Mouse (Mus musculus) midbrain, postnatal 0 days (tissue): ENCODE data around the gene Sdk2. TPM values are rescaled to one million over a fixed set of nuclear protein-coding genes. Genes with fewer than 3 reads are reported as not detected.
A peak's percentile ranks its signal among the peaks of the same experiment; 100 is the strongest.

Experiments
- ATAC-seq: fragments of 200-750 bp; cut with Nextera tagmentation; 2 replicates; pipeline ENCODE4 v1.8.0; 2017; ENCODE audit warnings: moderate number of reproducible peaks, mild to moderate bottlenecking, moderate TSS enrichment, moderate library complexity; ENCODE audit not compliant: low FRiP score
- DNase-seq: peaks from one replicate; pipeline ENCODE4 v3.0.0-alpha.2; 2015; ENCODE audit warnings: low spot score
- H3K27ac ChIP-seq: fragments of 300-500 bp; sonication (generic); 2 replicates; pipeline ENCODE4 v1.5.1; 2014; ENCODE audit warnings: low read depth, mild to moderate bottlenecking, low read length, mixed read lengths
- H3K27me3 ChIP-seq: fragments of 300-500 bp; sonication (generic); 2 replicates; pipeline ENCODE4 v1.6.1; 2014; ENCODE audit warnings: low read length, control low read depth, mixed read lengths; ENCODE audit not compliant: insufficient read depth
- H3K36me3 ChIP-seq: fragments of 300-500 bp; sonication (generic); 2 replicates; pipeline ENCODE4 v1.6.1; 2014; ENCODE audit warnings: low read length, control low read depth, mixed read lengths; ENCODE audit not compliant: insufficient read depth
- H3K4me1 ChIP-seq: fragments of 300-500 bp; sonication (generic); 2 replicates; pipeline ENCODE4 v1.6.1; 2014; ENCODE audit warnings: mild to moderate bottlenecking, control low read depth, antibody characterized with exemption, low read length, mixed read lengths; ENCODE audit not compliant: insufficient read depth
- H3K4me2 ChIP-seq: fragments of 300-500 bp; sonication (generic); 2 replicates; pipeline ENCODE4 v1.6.1; 2014; ENCODE audit warnings: low read depth, mild to moderate bottlenecking, low read length, mixed read lengths; ENCODE audit not compliant: poor library complexity, severe bottlenecking
- H3K4me3 ChIP-seq: fragments of 300-500 bp; sonication (generic); 2 replicates; pipeline ENCODE4 v1.5.1; 2014; ENCODE audit warnings: low read depth, mild to moderate bottlenecking, low read length, moderate library complexity
- H3K9ac ChIP-seq: fragments of 300-500 bp; sonication (generic); replicated peaks from 2 replicates; pipeline ENCODE4 v1.6.1; 2014; ENCODE audit warnings: mild to moderate bottlenecking, low read length, moderate library complexity, mixed read lengths; ENCODE audit not compliant: poor library complexity, severe bottlenecking
- H3K9me3 ChIP-seq: fragments of 300-500 bp; sonication (generic); 2 replicates; pipeline ENCODE4 v1.6.1; 2016; ENCODE audit warnings: low read length, control low read depth
- CTCF ChIP-seq: IDR thresholded peaks from 2 replicates; pipeline ENCODE4 v1.5.1; 2016; ENCODE audit warnings: antibody characterized with exemption, mild to moderate bottlenecking
- WGBS: fragments of 180-500 bp; shearing (Covaris S2); extraction: QIAGEN DNeasy Blood & Tissue Kit; methylation state at CpG from one replicate; pipeline ENCODE4 v1.1.7; 2014; 5-methylcytosine and 5-hydroxymethylcytosine counted together
- polyA plus RNA-seq: library from polyadenylated mRNA; unstranded; fragments of >200 nt; fragmentation: Nextera tagmentation; extraction: Ambion mirVana; gene quantifications from 2 replicates; pipeline ENCODE4 v1.2.1, GENCODE M21; 2015
- total RNA-seq: library from RNA; depleted of rRNA; stranded (reverse); fragments of >200 nt; gene quantifications from 2 replicates; pipeline ENCODE4 v1.2.3, GENCODE M21; 2014

Sdk2 gene
- total and polyA plus RNA-seq, 2 experiments from 2014 or later = 2.5 to 26.1 TPM

GRCm38 (mm10) chr11:113932909-113933308 is 133.9 kb downstream of the Sdk2 start:
- DNase-seq = no peak
- H3K27me3 ChIP-seq = no peaks in the 10 kb centered on the region
- no peaks in the 10 kb centered on the region; the same call in 1 of the 2 replicates for H3K36me3 ChIP-seq
- H3K4me2 ChIP-seq = no peak overlapping the region
- WGBS = 68% methylated on average over 7 of the region's 7 CpGs
- TF ChIP-seq CTCF = no peak
- no peaks in the 10 kb centered on the region for H3K9me3 ChIP-seq
- no peak overlapping the region for H3K9ac ChIP-seq
- no peak overlapping the region for H3K4me3 ChIP-seq
- H3K27ac ChIP-seq = no peak overlapping the region
- peaks cover 17% of the 10 kb centered on the region for H3K4me1 ChIP-seq
- ATAC-seq = no peak

- WGBS = 27% methylated on average over 4 of the region's 4 CpGs
- Histone ChIP-seq H3K27me3 (no peaks in the 10 kb centered on the region), H3K27ac (peak overlapping the region; percentile 58), H3K4me1 (peaks cover 17% of the 10 kb centered on the region), H3K4me2 (no peak overlapping the region), H3K9me3 (no peaks in the 10 kb centered on the region), H3K9ac (no peak overlapping the region), H3K4me3 (no peak overlapping the region), H3K36me3 (no peaks in the 10 kb centered on the region; the same call in 1 of the 2 replicates)
- ATAC-seq (no peak), DNase-seq (peak; percentile 77)
- 0 out of 2 replicates have a peak, but pooled peaks have one; percentile 1 for TF ChIP-seq CTCF
These were observed 135.1 kb downstream of the Sdk2 start for GRCm38 (mm10) chr11:113931701-113932100.

- Histone ChIP-seq H3K27ac (no peak overlapping the region), H3K9me3 (no peaks in the 10 kb centered on the region), H3K4me3 (no peak overlapping the region), H3K27me3 (no peaks in the 10 kb centered on the region), H3K36me3 (no peaks in the 10 kb centered on the region), H3K4me2 (no peak overlapping the region), H3K9ac (no peak overlapping the region), H3K4me1 (peaks cover 17% of the 10 kb centered on the region)
- WGBS = 62% methylated on average over 11 of the region's 11 CpGs
- ATAC-seq (no peak), DNase-seq (no peak)
- no peak for TF ChIP-seq CTCF
These were observed 136.7 kb downstream of the Sdk2 start for GRCm38 (mm10) chr11:113930112-113930511.

- peaks cover 17% of the 10 kb centered on the region for H3K4me1 ChIP-seq
- 49% methylated on average over 2 of the region's 2 CpGs for WGBS
- no peak overlapping the region for H3K4me2 ChIP-seq
- H3K4me3 ChIP-seq = no peak overlapping the region
- no peak for DNase-seq
- ATAC-seq = no peak
- H3K9ac ChIP-seq = no peak overlapping the region
- no peaks in the 10 kb centered on the region for H3K9me3 ChIP-seq
- H3K27ac ChIP-seq = no peak overlapping the region
- H3K27me3 ChIP-seq = no peaks in the 10 kb centered on the region
- no peak for TF ChIP-seq CTCF
- no peaks in the 10 kb centered on the region for H3K36me3 ChIP-seq
These were observed 138.0 kb downstream of the Sdk2 start for GRCm38 (mm10) chr11:113928831-113929230.

DNA sequence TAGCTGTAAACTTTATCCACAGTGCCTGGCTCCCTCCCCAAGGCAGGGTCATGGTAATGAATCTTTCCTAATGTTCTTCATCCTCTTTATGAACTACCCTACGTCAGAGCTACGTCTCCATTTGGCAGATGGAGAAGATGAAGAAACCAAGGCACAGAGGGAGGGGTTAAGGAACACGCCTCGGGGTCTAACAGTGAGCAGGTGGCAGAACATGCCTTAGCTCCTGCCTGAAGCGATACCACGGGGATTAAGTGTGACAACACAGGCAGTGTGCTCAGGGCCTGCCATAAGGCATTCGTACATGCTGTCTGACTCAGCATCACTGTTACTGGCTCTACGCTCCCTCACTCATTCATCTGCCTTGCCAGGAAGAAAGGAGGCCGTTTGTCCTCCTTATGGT is 138.6 kb downstream of the Sdk2 start:
- peaks cover 17% of the 10 kb centered on the region for H3K4me1 ChIP-seq
- TF ChIP-seq CTCF = no peak
- H3K9ac ChIP-seq = no peak overlapping the region

GRCm38 (mm10) chr11:113927826-113928225 is 139.0 kb downstream of the Sdk2 start:
- no peak for TF ChIP-seq CTCF
- H3K4me2 ChIP-seq = no peak overlapping the region
- H3K9me3 ChIP-seq = no peaks in the 10 kb centered on the region
- H3K9ac ChIP-seq = no peak overlapping the region
- ATAC-seq (no peak), DNase-seq (no peak)
- no peak overlapping the region for H3K4me3 ChIP-seq
- no peaks in the 10 kb centered on the region for H3K27me3 ChIP-seq
- 62% methylated on average over 3 of the region's 3 CpGs for WGBS
- H3K27ac ChIP-seq = no peak overlapping the region
- H3K4me1 ChIP-seq = peaks cover 17% of the 10 kb centered on the region
- no peaks in the 10 kb centered on the region for H3K36me3 ChIP-seq

More for the DNA sequence above, 138.6 kb downstream of the Sdk2 start:
- Histone ChIP-seq H3K9me3 (no peaks in the 10 kb centered on the region), H3K36me3 (no peaks in the 10 kb centered on the region), H3K27me3 (no peaks in the 10 kb centered on the region), H3K4me3 (no peak overlapping the region), H3K4me2 (no peak overlapping the region), H3K27ac (no peak overlapping the region)
- 55% methylated on average over 9 of the region's 9 CpGs for WGBS
- DNase-seq (no peak), ATAC-seq (no peak)
